Mouse (Mus musculus) liver, embryonic 14.5 days (tissue): ENCODE data around the gene Atp5d.

ENCODE experiments used
- CTCF ChIP-seq: IDR thresholded peaks from 2 replicates; pipeline ENCODE4 v1.5.1; 2016; ENCODE audit warnings: antibody characterized with exemption, low read depth, control low read depth
- EP300 ChIP-seq: IDR thresholded peaks from 2 replicates; pipeline ENCODE4 v1.6.1; 2016; ENCODE audit warnings: antibody characterized with exemption, low read depth

DNA sequence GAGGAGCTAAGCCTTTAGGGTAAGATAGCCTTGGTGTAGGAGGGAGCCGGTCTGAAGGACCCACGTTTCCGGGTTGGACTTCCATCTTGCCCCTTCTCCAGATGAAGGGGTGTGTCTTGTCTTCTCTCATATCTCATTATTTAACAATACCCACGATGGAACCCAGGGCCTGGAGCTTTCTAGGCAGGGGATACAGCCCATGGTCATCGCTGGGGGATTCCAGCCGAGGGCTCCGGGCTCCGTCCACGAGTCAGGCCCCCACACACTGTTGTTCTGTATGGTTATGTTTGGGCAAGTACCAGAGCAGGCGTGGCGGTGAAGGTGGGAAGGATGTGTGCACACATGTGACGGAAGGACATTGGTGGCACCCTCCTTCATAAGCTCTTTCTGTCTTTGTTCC is 5.7 kb downstream of the Atp5d start:
- TF ChIP-seq CTCF (no peak), EP300 (no peak)
